Mouse (Mus musculus) right cerebral cortex, postnatal 14 days (tissue): Measurements from ENCODE around the gene Olfr1357.
"Not testable (repeated sequence)": the region's sequence is repeated elsewhere in the genome, so short reads cannot be mapped to it uniquely, and the experiment has no call there.

Source experiments
- DNase-seq: peaks from one replicate; pipeline ENCODE4 v3.0.0; 2022

Gene Olfr1357

GRCm38 (mm10) chr10:78617974-78618373 lies at the start of gene Olfr1357:
Olfr1357 (minus strand) TSS chr10:78618074.
- DNase-seq, result no peak

- not testable (repeated sequence) for DNase-seq
These were observed 48.8 kb upstream of the Olfr1357 start for GRCm38 (mm10) chr10:78666696-78667095.

- no peak for DNase-seq
These were observed 46.7 kb upstream of the Olfr1357 start for GRCm38 (mm10) chr10:78664546-78664945.

GRCm38 (mm10) chr10:78661198-78661597 lies 43.3 kb upstream of the Olfr1357 start:
- DNase-seq, result no peak

GRCm38 (mm10) chr10:78632311-78632710 lies 14.4 kb upstream of the Olfr1357 start:
- peak; percentile 57 for DNase-seq

GRCm38 (mm10) chr10:78630194-78630593 lies 12.3 kb upstream of the Olfr1357 start:
- peak; percentile 46 for DNase-seq

GRCm38 (mm10) chr10:78623143-78623542 lies 5.3 kb upstream of the Olfr1357 start:
- DNase-seq, result not testable (repeated sequence)

GRCm38 (mm10) chr10:78607602-78608001 lies 10.3 kb downstream of the Olfr1357 start:
- no peak for DNase-seq

GRCm38 (mm10) chr10:78605080-78605479 lies 12.8 kb downstream of the Olfr1357 start:
- peak; percentile 33 for DNase-seq

- DNase-seq, result no peak
These were observed 18.0 kb downstream of the Olfr1357 start for GRCm38 (mm10) chr10:78599865-78600264.

- DNase-seq, result no peak
These were observed 23.3 kb downstream of the Olfr1357 start for GRCm38 (mm10) chr10:78594566-78594965.

- DNase-seq, result no peak
These were observed 23.7 kb downstream of the Olfr1357 start for GRCm38 (mm10) chr10:78594157-78594556.

GRCm38 (mm10) chr10:78593736-78594135 lies 24.1 kb downstream of the Olfr1357 start:
- no peak for DNase-seq

GRCm38 (mm10) chr10:78592856-78593379 lies 25.0 kb downstream of the Olfr1357 start:
- no peak for DNase-seq

- no peak for DNase-seq
These were observed 26.2 kb downstream of the Olfr1357 start, which contains the start of gene Syde1 for GRCm38 (mm10) chr10:78591406-78592328. Syde1 (minus strand) TSS chr10:78591964.

- DNase-seq, result no peak
These were observed 27.1 kb downstream of the Olfr1357 start for GRCm38 (mm10) chr10:78590744-78591143.

- DNase-seq, result no peak
These were observed 28.0 kb downstream of the Olfr1357 start for GRCm38 (mm10) chr10:78589901-78590300.

GRCm38 (mm10) chr10:78589291-78589690 lies 28.6 kb downstream of the Olfr1357 start:
- DNase-seq, result no peak

GRCm38 (mm10) chr10:78586026-78586425 lies 31.8 kb downstream of the Olfr1357 start:
- no peak for DNase-seq

- no peak for DNase-seq
These were observed 32.3 kb downstream of the Olfr1357 start for GRCm38 (mm10) chr10:78585606-78586005.

GRCm38 (mm10) chr10:78584996-78585395 lies 32.9 kb downstream of the Olfr1357 start:
- no peak for DNase-seq

GRCm38 (mm10) chr10:78583939-78584338 lies 33.9 kb downstream of the Olfr1357 start:
- no peak for DNase-seq

GRCm38 (mm10) chr10:78583347-78583746 lies 34.5 kb downstream of the Olfr1357 start:
- no peak for DNase-seq

GRCm38 (mm10) chr10:78581121-78581520 lies 36.8 kb downstream of the Olfr1357 start:
- DNase-seq, result no peak
